26 mouse cellular contexts compared by ENCODE assay signal in genomic region chr9:58168880-58169279, GRCm38 (mm10). TPM values are rescaled to one million over a fixed set of nuclear protein-coding genes. Genes with fewer than 3 reads are reported as not detected.
DNase-seq lines count a peak whose midpoint lies in the region; ATAC-seq and TF ChIP-seq lines count a peak whose summit lies in the region.
"Had no signal": no experiment of that assay in that cellular context is flagged by ENCODE, and none has a peak within 500 bp of the region (broad histone marks: within the 10 kb centered on the region; RNA-seq: fewer than 3 reads in every experiment).

No protein-coding gene starts in this region.

- H3K4me3 ChIP-seq in layer of hippocampus, adult 2 months: no peak overlapping the region
- H3K4me3 ChIP-seq in limb, embryonic 11.5 days (ENCODE audit: low read depth, low read length): no peak overlapping the region
- H3K4me3 ChIP-seq: embryonic facial prominence, embryonic 13.5 days; heart, embryonic 12.5 days; hindbrain, embryonic 12.5 days had no signal

- 0 out of 2 replicates have a peak, but pooled peaks cover 4% of the 10 kb centered on the region for H3K4me1 ChIP-seq in limb, embryonic 11.5 days (ENCODE audit: control insufficient read depth, insufficient read depth, low read length)

- DNase-seq in embryo, embryonic 11 days: peak; percentile 36
- DNase-seq in embryo, embryonic 10.5 days (ENCODE audit: low spot score): no peak
- no peak for DNase-seq in layer of hippocampus, adult 2 months (ENCODE audit: low spot score in 2 of 2)
- no peak for DNase-seq in layer of hippocampus, adult 9-10 months (ENCODE audit: low spot score)
- DNase-seq in limb, embryonic 11.5 days (ENCODE audit: low spot score): peak; percentile 20
- no peak for DNase-seq in cerebellum, postnatal 10 days
- no peak for DNase-seq in kidney, adult 18-20 months
- DNase-seq in left cerebral cortex, adult 11 months (ENCODE audit: low spot score): no peak
- DNase-seq: adrenal gland, postnatal 10 days; cerebellum, adult 8-10 months; heart, postnatal 10 days; right cerebral cortex, postnatal 14 days; thymus, adult 2 months; thymus, postnatal 4 days had no signal

- no peaks in the 10 kb centered on the region for H3K9me3 ChIP-seq in limb, embryonic 11.5 days (ENCODE audit: control insufficient read depth, low read length)
- H3K9me3 ChIP-seq: hindbrain, embryonic 12.5 days had no signal

- H3K4me2 ChIP-seq in limb, embryonic 11.5 days (ENCODE audit: low read depth, severe bottlenecking): no peak overlapping the region
- H3K4me2 ChIP-seq: embryonic facial prominence, embryonic 13.5 days; heart, embryonic 12.5 days; hindbrain, embryonic 12.5 days; midbrain, embryonic 11.5 days had no signal

- no peak for ATAC-seq in limb, embryonic 11.5 days (ENCODE audit: insufficient number of reproducible peaks, low FRiP score, low TSS enrichment, low read depth)
- ATAC-seq: intestine, postnatal 0 days had no signal

- no peaks in the 10 kb centered on the region for H3K36me3 ChIP-seq in limb, embryonic 11.5 days (ENCODE audit: control insufficient read depth, insufficient read depth, low read length)
- H3K36me3 ChIP-seq: embryonic facial prominence, embryonic 13.5 days; heart, embryonic 12.5 days; hindbrain, embryonic 12.5 days had no signal

- no peaks in the 10 kb centered on the region for H3K27me3 ChIP-seq in limb, embryonic 11.5 days (ENCODE audit: control insufficient read depth, insufficient read depth, low read length)
- H3K27me3 ChIP-seq: embryonic facial prominence, embryonic 13.5 days; hindbrain, embryonic 12.5 days had no signal

- peak overlapping the region; percentile 46 for H3K27ac ChIP-seq in layer of hippocampus, adult 2 months
- no peak overlapping the region for H3K27ac ChIP-seq in limb, embryonic 11.5 days (replicated peaks; ENCODE audit: low read depth, low read length)
- H3K27ac ChIP-seq: embryonic facial prominence, embryonic 13.5 days; hindbrain, embryonic 12.5 days; kidney, postnatal 0 days; macrophage; stomach, postnatal 0 days had no signal

- H3K9ac ChIP-seq in limb, embryonic 11.5 days (ENCODE audit: low read length): no peak overlapping the region
- H3K9ac ChIP-seq: embryonic facial prominence, embryonic 13.5 days; heart, embryonic 12.5 days; hindbrain, embryonic 12.5 days had no signal

- TF ChIP-seq CTCF in layer of hippocampus, adult 2 months (conservative IDR thresholded peaks at IDR 0.05): no peak

- 86% methylated on average over 3 of the region's 3 CpGs for WGBS in limb, embryonic 11.5 days

RNA-seq across cellular contexts. Expression of gene Islr, which starts 35.2 kb away (rescaled TPM):
- 10 to 100 TPM; 12.8 to 14.2 TPM for total RNA-seq in layer of hippocampus, adult 2 months (2021)
- 30.8 and 37.6 TPM in 2 replicates for polyA plus RNA-seq in limb, embryonic 11.5 days (2014; fragmentation: Nextera tagmentation; extraction: Ambion mirVana)
- total RNA-seq: neutrophil, adult 5-6 weeks had no signal
- polyA plus RNA-seq: macrophage had no signal

RNA-seq across cellular contexts. Expression of gene Islr2, which starts 35.2 kb away (rescaled TPM):
- total RNA-seq in layer of hippocampus, adult 2 months (2021): 100 to 1,000 TPM; 134 to 136 TPM
- 0.48 and 0.60 TPM in 2 replicates for polyA plus RNA-seq in limb, embryonic 11.5 days (2014; fragmentation: Nextera tagmentation; extraction: Ambion mirVana)
- total RNA-seq: liver, adult 2 months had no signal
- polyA plus RNA-seq: liver, adult 2 months; liver, embryonic 16.5 days; macrophage had no signal

RNA-seq across cellular contexts. Expression of gene Ccdc33, which starts 50.3 kb away (rescaled TPM):
- total RNA-seq in layer of hippocampus, adult 2 months (2021): under 1 TPM; 0.29 to 0.49 TPM
- 0.17 TPM in 1 of 2 replicates, not detected in the other for polyA plus RNA-seq in limb, embryonic 11.5 days (2014; fragmentation: Nextera tagmentation; extraction: Ambion mirVana)
- total RNA-seq: gastrocnemius, adult 8-10 months; heart, postnatal 10 days; liver, adult 2 months; neutrophil, adult 5-6 weeks had no signal
- polyA plus RNA-seq: embryonic facial prominence, embryonic 13.5 days; heart, embryonic 12.5 days; liver, adult 2 months; liver, embryonic 16.5 days; macrophage; stomach, postnatal 0 days had no signal

Comparison
In these comparisons a context has a peak if more than half of its experiments do, and no peak if none do; other contexts are left out.
1. DNase-seq: peak in embryo, embryonic 11 days (single experiment) and limb, embryonic 11.5 days (single experiment); none in embryo, embryonic 10.5 days (single experiment), layer of hippocampus, adult 2 months (0 of 2), layer of hippocampus, adult 9-10 months (single experiment), cerebellum, postnatal 10 days (0 of 2), kidney, adult 18-20 months (single experiment) and left cerebral cortex, adult 11 months (single experiment).